Mouse (Mus musculus): Measurements from ENCODE around the gene Fcrl5.

- TF ChIP-seq POLR2A (IDR thresholded peaks at IDR 0.05; ENCODE audit: extremely low read depth, insufficient read depth, low read length): no peak
- no peak for TF ChIP-seq CTCF (IDR thresholded peaks at IDR 0.05; ENCODE audit: low read depth, low read length)
These were observed 65.6 kb downstream of the Fcrl5 start for GRCm38 (mm10) chr3:87501151-87501550.
